Mouse (Mus musculus) neural tube, embryonic 11.5 days (tissue): ENCODE measurements around the gene Plch2. TPM values are rescaled to one million over a fixed set of nuclear protein-coding genes. Genes with fewer than 3 reads are reported as not detected.

Experiments used
- ATAC-seq: fragments of 200-750 bp; cut with Nextera tagmentation; 2 replicates; pipeline ENCODE4 v1.8.0; 2017; ENCODE audit warnings: moderate number of reproducible peaks, mild to moderate bottlenecking, moderate TSS enrichment, moderate library complexity; ENCODE audit not compliant: insufficient read depth, low FRiP score, low TSS enrichment
- DNase-seq: peaks from one replicate; pipeline ENCODE4 v3.0.0-alpha.2; 2015; ENCODE audit warnings: low spot score
- H3K27ac ChIP-seq: fragments of 300-500 bp; sonication (generic); 2 replicates; pipeline ENCODE4 v1.5.1; 2014; ENCODE audit warnings: low read depth, mild to moderate bottlenecking, low read length
- H3K27me3 ChIP-seq: fragments of 300-500 bp; sonication (generic); 2 replicates; pipeline ENCODE4 v1.6.1; 2014; ENCODE audit warnings: mild to moderate bottlenecking, low read length, mixed read lengths; ENCODE audit not compliant: control insufficient read depth, insufficient read depth
- H3K36me3 ChIP-seq: fragments of 300-500 bp; sonication (generic); 2 replicates; pipeline ENCODE4 v1.6.1; 2014; ENCODE audit warnings: mild to moderate bottlenecking, low read length, moderate library complexity, mixed read lengths; ENCODE audit not compliant: control insufficient read depth, insufficient read depth
- H3K4me1 ChIP-seq: fragments of 300-500 bp; sonication (generic); 2 replicates; pipeline ENCODE4 v1.6.1; 2014; ENCODE audit warnings: low read length, mixed read lengths; ENCODE audit not compliant: control insufficient read depth, insufficient read depth
- H3K4me2 ChIP-seq: fragments of 300-500 bp; sonication (generic); 2 replicates; pipeline ENCODE4 v1.6.1; 2014; ENCODE audit warnings: low read depth, mild to moderate bottlenecking, moderate library complexity
- H3K4me3 ChIP-seq: fragments of 300-500 bp; sonication (generic); 2 replicates; pipeline ENCODE4 v1.5.1; 2014; ENCODE audit warnings: low read depth, low read length
- H3K9ac ChIP-seq: fragments of 300-500 bp; sonication (generic); 2 replicates; pipeline ENCODE4 v1.6.1; 2014; ENCODE audit warnings: mild to moderate bottlenecking, low read length
- H3K9me3 ChIP-seq: fragments of 300-500 bp; sonication (generic); 2 replicates; pipeline ENCODE4 v1.6.1; 2016; ENCODE audit warnings: low read length; ENCODE audit not compliant: control insufficient read depth
- WGBS: fragments of 180-500 bp; shearing (Covaris S2); extraction: QIAGEN DNeasy Blood & Tissue Kit; methylation state at CpG from one replicate; pipeline ENCODE4 v1.1.7; 2014; 5-methylcytosine and 5-hydroxymethylcytosine counted together
- polyA plus RNA-seq: library from polyadenylated mRNA; unstranded; fragments of >200 nt; fragmentation: Nextera tagmentation; extraction: Ambion mirVana; gene quantifications from 2 replicates; pipeline ENCODE4 v1.2.1, GENCODE M21; 2014

Gene Plch2
- polyA plus RNA-seq: 1.4 and 1.6 TPM in 2 replicates

DNA sequence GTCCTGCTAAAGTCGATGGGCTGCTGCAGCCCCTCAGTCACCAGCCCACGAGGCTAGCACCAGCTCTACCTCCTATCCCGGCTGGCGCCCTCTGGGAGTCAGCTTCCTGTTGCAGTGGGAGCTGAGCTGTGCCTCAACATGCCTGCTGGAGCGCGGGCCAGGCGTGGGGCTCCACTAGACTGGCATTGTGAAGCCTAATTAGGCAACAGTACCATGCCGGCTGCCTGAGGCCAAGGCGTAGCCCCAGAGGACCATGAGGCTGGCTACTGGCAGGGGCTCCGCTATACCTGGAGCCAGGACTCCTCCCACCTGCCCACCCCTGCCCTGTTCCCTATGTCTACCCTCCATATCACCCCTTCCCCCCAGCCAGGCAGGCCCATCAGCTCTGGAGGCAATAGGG lies at the start of gene Plch2:
Plch2 (minus strand) TSS at position 61 of the 400 bp plus-strand sequence.
- H3K27ac ChIP-seq: no peak within 1 kb of the TSS
- H3K9me3 ChIP-seq: no peaks in the 10 kb centered on the region
- 64% methylated on average over 10 of the region's 10 CpGs for WGBS
- no peak within 1 kb of the TSS for H3K4me2 ChIP-seq
- no peaks in the 10 kb centered on the region for H3K4me1 ChIP-seq
- no peak within 1 kb of the TSS; the same call in 1 of the 2 replicates for H3K9ac ChIP-seq
- no peaks in the 10 kb centered on the region for H3K36me3 ChIP-seq
- DNase-seq (no peak), ATAC-seq (no peak)
- H3K4me3 ChIP-seq: no peak within 1 kb of the TSS
- H3K27me3 ChIP-seq: no peaks in the 10 kb centered on the region

DNA sequence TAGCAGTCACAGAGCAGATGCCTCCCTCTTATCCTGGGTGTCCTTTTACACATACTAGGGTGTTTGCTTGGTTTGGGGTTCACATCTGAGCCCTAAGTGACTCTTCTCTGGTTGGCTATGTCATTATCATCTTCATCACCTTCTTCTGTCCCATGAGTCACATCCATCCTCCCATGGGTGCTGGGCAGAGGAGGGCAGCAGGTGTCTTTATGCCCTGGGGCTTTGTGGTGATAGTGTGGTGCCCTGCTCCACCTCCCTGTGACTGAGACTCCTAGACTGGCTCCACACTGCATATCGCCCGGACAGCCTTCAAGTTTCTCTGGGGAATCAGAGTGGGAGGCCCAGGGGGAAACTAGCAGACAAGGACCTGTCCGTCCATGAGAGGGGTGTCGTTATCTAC lies 42.0 kb upstream of the Plch2 start:
- no peak for DNase-seq
- Histone ChIP-seq H3K27me3 (no peaks in the 10 kb centered on the region), H3K9me3 (no peaks in the 10 kb centered on the region), H3K4me1 (no peaks in the 10 kb centered on the region), H3K36me3 (no peaks in the 10 kb centered on the region), H3K4me3 (no peak overlapping the region), H3K9ac (no peak overlapping the region), H3K4me2 (no peak overlapping the region), H3K27ac (no peak overlapping the region)
- 85% methylated on average over 4 of the region's 4 CpGs for WGBS
- no peak for ATAC-seq

DNA sequence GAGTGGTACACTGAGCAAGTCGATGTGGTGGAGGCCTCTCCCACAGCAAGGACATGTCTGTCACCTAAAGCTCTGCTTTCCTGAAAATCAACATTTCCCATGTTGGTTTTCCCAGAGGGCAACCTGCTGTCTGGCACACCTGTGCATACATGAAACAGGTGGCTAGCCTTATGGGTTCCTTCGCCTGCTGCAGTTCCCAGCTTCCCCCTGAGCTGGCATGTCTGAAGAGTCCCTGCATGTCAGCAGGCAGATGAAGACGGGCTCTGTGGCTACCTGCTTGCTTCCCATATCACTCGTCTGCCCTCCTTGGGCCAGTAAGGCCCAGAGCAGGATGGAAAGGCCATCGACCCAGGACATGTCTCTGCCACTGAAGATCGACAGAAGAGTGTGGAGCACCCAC lies 40.9 kb upstream of the Plch2 start:
- Histone ChIP-seq H3K36me3 (no peaks in the 10 kb centered on the region), H3K27ac (no peak overlapping the region), H3K9ac (no peak overlapping the region), H3K27me3 (no peaks in the 10 kb centered on the region), H3K4me2 (no peak overlapping the region), H3K4me1 (no peaks in the 10 kb centered on the region), H3K4me3 (no peak overlapping the region), H3K9me3 (no peaks in the 10 kb centered on the region)
- ATAC-seq: no peak
- DNase-seq: no peak
- 89% methylated on average over 6 of the region's 6 CpGs for WGBS

DNA sequence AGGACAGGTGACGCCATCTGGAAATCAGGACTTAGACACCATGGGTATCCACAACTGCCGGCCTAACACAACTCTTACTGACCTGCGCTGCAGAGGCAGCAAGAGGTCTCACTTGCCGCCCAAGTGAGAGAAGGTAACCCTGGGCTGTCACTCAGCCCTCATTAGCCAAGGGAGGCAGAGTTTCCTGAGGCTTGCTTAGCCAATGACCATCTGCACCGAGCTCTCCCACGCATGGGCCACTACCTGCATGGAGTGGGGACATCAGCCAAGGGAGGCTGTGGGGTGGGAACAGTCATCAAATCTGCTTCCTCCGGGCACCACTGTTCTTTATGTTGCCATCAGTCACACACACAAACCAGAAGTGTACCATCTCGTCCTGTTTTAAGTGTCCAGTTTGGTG lies 39.4 kb upstream of the Plch2 start:
- ATAC-seq: no peak
- H3K27ac ChIP-seq: no peak overlapping the region

DNA sequence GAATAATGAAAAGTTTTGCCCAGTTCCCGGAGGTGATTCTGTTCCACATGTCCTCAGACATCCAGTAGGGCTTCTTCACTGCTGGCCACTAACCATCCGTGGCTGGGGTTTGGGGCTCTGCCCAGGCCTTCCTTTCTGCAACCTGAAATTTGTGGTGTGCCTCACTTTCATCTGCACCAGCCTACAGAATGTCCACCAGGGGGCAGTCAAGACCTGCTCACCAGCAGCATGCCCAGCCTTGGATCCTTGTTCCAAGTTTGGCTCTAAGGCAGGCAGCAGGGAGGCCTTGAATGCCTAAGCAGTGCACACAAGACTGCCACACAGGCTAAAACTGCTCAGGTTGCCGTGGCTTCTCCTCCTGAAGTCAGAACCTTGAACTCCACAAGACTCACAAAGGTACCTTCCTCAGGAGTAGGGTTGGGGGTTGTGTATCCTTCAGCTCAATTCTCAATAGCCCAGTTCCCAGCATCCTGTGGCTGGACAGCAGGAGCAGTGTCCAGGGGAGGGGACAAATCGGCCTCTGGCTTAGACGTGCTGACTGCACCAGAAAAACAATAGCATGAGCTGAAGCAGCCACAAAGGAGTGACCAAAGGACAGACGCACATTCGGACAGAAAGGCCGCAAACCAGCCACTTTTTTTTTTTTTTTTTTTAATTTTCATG lies 38.8 kb upstream of the Plch2 start:
- no peaks in the 10 kb centered on the region for H3K36me3 ChIP-seq
- 39% methylated on average over 8 of the region's 8 CpGs for WGBS
- no peak overlapping the region for H3K4me3 ChIP-seq
- no peaks in the 10 kb centered on the region for H3K27me3 ChIP-seq
- H3K9me3 ChIP-seq: no peaks in the 10 kb centered on the region
- H3K4me1 ChIP-seq: no peaks in the 10 kb centered on the region
- no peak overlapping the region for H3K27ac ChIP-seq
- no peak overlapping the region for H3K9ac ChIP-seq
- H3K4me2 ChIP-seq: no peak overlapping the region
- DNase-seq (peak; percentile 86), ATAC-seq (peak; percentile 78)

More for the DNA sequence above, 39.4 kb upstream of the Plch2 start:
- 83% methylated on average over 8 of the region's 8 CpGs for WGBS
- no peaks in the 10 kb centered on the region for H3K27me3 ChIP-seq
- H3K9me3 ChIP-seq: no peaks in the 10 kb centered on the region
- H3K4me2 ChIP-seq: no peak overlapping the region
- no peak overlapping the region for H3K9ac ChIP-seq
- H3K4me1 ChIP-seq: no peaks in the 10 kb centered on the region
- H3K4me3 ChIP-seq: no peak overlapping the region
- H3K36me3 ChIP-seq: no peaks in the 10 kb centered on the region
- no peak for DNase-seq

DNA sequence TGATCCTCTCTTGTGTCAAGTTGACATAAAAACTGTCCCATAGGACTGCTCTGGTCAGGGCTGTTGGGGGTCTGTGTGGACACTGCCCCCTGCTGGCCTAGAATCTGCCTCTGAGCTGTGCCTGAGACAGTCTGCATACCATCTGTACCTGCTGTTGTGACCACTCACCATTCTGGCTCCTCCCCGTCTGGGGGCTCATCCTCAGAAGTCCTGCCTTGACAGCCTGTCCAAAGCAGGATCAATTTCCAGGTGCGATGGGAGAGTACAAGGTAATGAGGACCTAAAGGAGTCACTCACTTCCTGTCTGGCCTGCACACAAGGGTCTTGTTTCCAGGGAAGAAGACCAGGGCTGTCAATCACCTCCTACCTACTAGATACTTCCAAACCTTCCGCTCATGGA lies 38.0 kb upstream of the Plch2 start:
- WGBS: 72% methylated on average over 3 of the region's 3 CpGs
- DNase-seq (peak; percentile 60), ATAC-seq (peak; percentile 63)
- no peaks in the 10 kb centered on the region for H3K36me3 ChIP-seq
- no peak overlapping the region for H3K4me2 ChIP-seq
- H3K9ac ChIP-seq: no peak overlapping the region
- H3K4me3 ChIP-seq: no peak overlapping the region
- no peaks in the 10 kb centered on the region for H3K27me3 ChIP-seq
- H3K27ac ChIP-seq: no peak overlapping the region
- no peaks in the 10 kb centered on the region for H3K4me1 ChIP-seq
- H3K9me3 ChIP-seq: no peaks in the 10 kb centered on the region

DNA sequence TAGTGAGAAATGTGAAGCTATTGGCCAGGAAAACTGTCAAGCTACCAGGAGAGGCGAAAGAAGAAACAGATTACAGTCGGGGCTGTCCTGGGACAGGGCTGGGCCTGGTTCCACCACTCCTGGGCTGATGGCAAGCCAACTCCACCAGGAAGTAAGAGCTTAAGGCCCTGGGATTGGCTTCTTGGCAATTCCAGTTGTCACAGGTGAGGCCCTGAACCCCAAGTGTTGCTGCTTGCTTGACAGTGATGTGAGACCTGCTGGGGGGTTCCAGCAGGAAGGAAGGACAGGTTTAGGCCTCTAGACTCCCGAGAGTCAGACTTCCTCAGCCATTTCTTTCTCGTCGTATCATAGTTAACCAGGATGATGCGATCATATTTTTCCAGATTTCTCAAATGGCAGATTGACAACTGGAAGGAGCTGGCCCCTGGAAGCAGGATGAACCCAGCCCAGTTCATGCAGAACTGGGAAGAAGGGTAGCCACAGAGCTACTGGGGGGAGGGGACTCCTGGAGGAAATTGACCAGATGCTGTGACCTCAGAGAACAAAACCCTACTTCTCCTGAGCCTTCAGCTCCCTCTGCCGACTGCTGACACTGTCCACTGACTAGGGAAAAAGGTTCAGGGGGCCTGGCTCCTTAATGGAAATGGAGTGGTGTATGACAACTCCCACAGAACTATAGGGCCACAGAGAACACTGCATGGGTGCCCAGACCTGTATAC lies 37.0 kb upstream of the Plch2 start:
- ATAC-seq (no peak), DNase-seq (no peak)
- H3K27ac ChIP-seq: no peak overlapping the region
- 76% methylated on average over 7 of the region's 7 CpGs for WGBS
- H3K9me3 ChIP-seq: no peaks in the 10 kb centered on the region
- no peaks in the 10 kb centered on the region for H3K36me3 ChIP-seq
- no peaks in the 10 kb centered on the region for H3K27me3 ChIP-seq
- no peak overlapping the region for H3K4me2 ChIP-seq
- H3K4me3 ChIP-seq: no peak overlapping the region
- H3K9ac ChIP-seq: no peak overlapping the region
- no peaks in the 10 kb centered on the region for H3K4me1 ChIP-seq

DNA sequence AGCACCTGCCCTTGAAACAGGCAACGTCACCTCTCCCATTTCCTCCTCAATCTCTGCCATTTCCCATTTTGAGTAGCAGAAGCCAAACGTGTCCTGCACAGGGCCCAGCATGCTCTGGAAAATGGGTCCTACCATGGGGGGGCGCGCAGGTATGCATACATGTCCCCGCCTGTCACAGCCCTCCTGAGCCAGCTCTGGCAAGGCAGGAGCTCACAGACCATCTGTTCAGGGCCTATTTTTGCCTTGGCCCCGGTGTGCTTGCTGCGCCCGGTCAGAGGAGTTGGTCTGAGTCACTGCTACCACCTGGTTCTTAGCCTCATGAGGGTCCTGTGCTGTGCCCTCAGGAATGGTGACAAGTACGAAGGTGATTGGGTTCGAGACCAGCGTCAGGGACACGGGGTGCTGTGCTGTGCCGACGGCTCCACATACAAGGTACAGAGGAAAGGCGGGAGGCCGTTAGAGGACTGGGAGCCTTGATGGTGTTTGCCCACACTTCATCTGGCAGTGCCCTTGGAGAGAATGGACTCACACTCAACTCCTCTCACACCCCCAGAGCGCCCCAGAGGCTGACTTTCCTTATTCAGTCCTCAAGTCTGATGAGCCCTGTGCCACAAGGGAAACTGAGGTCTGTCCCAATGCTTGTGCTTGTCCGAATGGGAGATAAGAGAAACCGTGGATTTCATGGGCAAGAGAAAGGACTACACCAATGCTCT lies 36.3 kb upstream of the Plch2 start:
- Histone ChIP-seq H3K4me2 (no peak overlapping the region), H3K4me1 (no peaks in the 10 kb centered on the region), H3K27me3 (no peaks in the 10 kb centered on the region), H3K27ac (no peak overlapping the region), H3K36me3 (no peaks in the 10 kb centered on the region), H3K9ac (no peak overlapping the region), H3K9me3 (no peaks in the 10 kb centered on the region), H3K4me3 (no peak overlapping the region)
- 93% methylated on average over 19 of the region's 19 CpGs for WGBS
- no peak for ATAC-seq
- DNase-seq: no peak
